Mouse (Mus musculus) spleen, adult 2 months (tissue): Measurements from ENCODE around the gene Rap2a. TPM values are rescaled to one million over a fixed set of nuclear protein-coding genes. Genes with fewer than 3 reads are reported as not detected.

Source experiments
- DNase-seq, 2 experiments: peaks; one replicate each; pipeline versions ENCODE4 v3.0.0 to v3.0.0-alpha.2; 2012 to 2021; ENCODE audit warnings: low spot score in 2 of 2, low read depth in 1 of 2
- H3K27ac ChIP-seq: fragments of 200-500 bp; 2 replicates; pipeline ENCODE4 v1.5.1; 2012; ENCODE audit warnings: low read length, inconsistent platforms; ENCODE audit not compliant: insufficient read depth
- H3K27me3 ChIP-seq: fragments of 200-500 bp; 2 replicates; pipeline ENCODE4 v1.6.1; 2012; ENCODE audit warnings: mild to moderate bottlenecking, moderate library complexity, low read length, inconsistent platforms; ENCODE audit not compliant: control insufficient read depth, insufficient read depth
- H3K36me3 ChIP-seq: fragments of 200-500 bp; 2 replicates; pipeline ENCODE4 v1.6.1; 2012; ENCODE audit warnings: mild to moderate bottlenecking, low read length, inconsistent platforms; ENCODE audit not compliant: control insufficient read depth, insufficient read depth
- H3K4me1 ChIP-seq: fragments of 200-500 bp; 2 replicates; pipeline ENCODE4 v1.6.1; 2011; ENCODE audit warnings: inconsistent platforms; ENCODE audit not compliant: control insufficient read depth, insufficient read depth, insufficient read length
- H3K4me3 ChIP-seq: fragments of 200-500 bp; 2 replicates; pipeline ENCODE4 v1.5.1; 2011; ENCODE audit warnings: mild to moderate bottlenecking, inconsistent platforms; ENCODE audit not compliant: insufficient read depth, insufficient read length; ENCODE audit errors: extremely low read depth
- CTCF ChIP-seq: fragments of 200-500 bp; IDR thresholded peaks from 2 replicates; pipeline ENCODE4 v1.5.1; 2011; ENCODE audit warnings: mild to moderate bottlenecking, inconsistent platforms; ENCODE audit not compliant: insufficient read depth, insufficient read length, insufficient replicate concordance; ENCODE audit errors: extremely low read depth
- POLR2A ChIP-seq: fragments of 200-500 bp; IDR thresholded peaks from 2 replicates; pipeline ENCODE4 v1.6.1; 2011; ENCODE audit warnings: low read depth, low read length, inconsistent platforms
- WGBS: fragments of 180-500 bp; shearing (Covaris S2); methylation state at CpG from one replicate; pipeline ENCODE4 v1.1.7; 2018; 5-methylcytosine and 5-hydroxymethylcytosine counted together
- polyA plus RNA-seq: library from polyadenylated mRNA; depleted of rRNA; stranded (reverse); fragments of >200 nt; gene quantifications from 2 replicates; pipeline ENCODE4 v1.2.3, GENCODE M21; 2012

The Rap2a gene
- polyA plus RNA-seq, 1 experiment = 9.4 TPM

GRCm38 (mm10) chr14:120519921-120520320 lies 41.7 kb downstream of the Rap2a start:
- 67% methylated on average over 1 of the region's 1 CpGs for WGBS
- TF ChIP-seq CTCF = no peak
- no peak for TF ChIP-seq POLR2A
- H3K4me1 ChIP-seq = no peaks in the 10 kb centered on the region

DNA sequence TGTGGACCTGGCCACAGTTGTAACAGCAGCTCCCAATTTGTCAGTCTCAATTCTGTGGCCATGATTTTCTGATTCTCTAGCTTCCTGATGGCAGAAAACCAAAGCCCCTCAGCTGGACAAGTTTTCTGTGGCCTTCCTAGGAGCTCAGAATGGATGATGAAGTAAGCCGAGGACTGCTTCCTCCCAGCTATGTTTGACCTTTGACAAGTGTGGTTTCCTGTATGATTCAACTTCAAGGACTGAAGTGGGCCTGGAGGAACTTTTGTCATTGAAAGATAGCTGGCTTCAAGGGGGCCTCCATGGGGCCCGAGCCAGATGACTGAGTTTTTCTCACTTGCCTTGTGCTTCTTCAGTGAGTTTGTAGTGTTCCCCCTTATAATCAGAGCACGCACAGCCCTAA lies 42.6 kb downstream of the Rap2a start:
- no peak for DNase-seq
- Histone ChIP-seq H3K36me3 (no peaks in the 10 kb centered on the region), H3K4me3 (no peak overlapping the region), H3K27ac (no peak overlapping the region), H3K4me1 (no peaks in the 10 kb centered on the region), H3K27me3 (no peaks in the 10 kb centered on the region)
- TF ChIP-seq POLR2A (no peak), CTCF (no peak)
- 20% methylated on average over 3 of the region's 3 CpGs for WGBS

More at GRCm38 (mm10) chr14:120519921-120520320, 41.7 kb downstream of the Rap2a start:
- no peaks in the 10 kb centered on the region for H3K36me3 ChIP-seq
- no peaks in the 10 kb centered on the region for H3K27me3 ChIP-seq
- DNase-seq = no peak
- no peak overlapping the region for H3K27ac ChIP-seq
- no peak overlapping the region for H3K4me3 ChIP-seq

GRCm38 (mm10) chr14:120523296-120523695 lies 45.1 kb downstream of the Rap2a start:
- H3K4me1 ChIP-seq = no peaks in the 10 kb centered on the region
- no peaks in the 10 kb centered on the region for H3K27me3 ChIP-seq
- H3K4me3 ChIP-seq = no peak overlapping the region
- H3K36me3 ChIP-seq = no peaks in the 10 kb centered on the region
- 93% methylated on average over 5 of the region's 5 CpGs for whole genome bisulfite sequencing
- H3K27ac ChIP-seq = no peak overlapping the region
- no peak for TF ChIP-seq POLR2A
- no peak for TF ChIP-seq CTCF
- no peak for DNase-seq

GRCm38 (mm10) chr14:120525644-120526043 lies 47.4 kb downstream of the Rap2a start:
- H3K27me3 ChIP-seq = no peaks in the 10 kb centered on the region
- no peaks in the 10 kb centered on the region for H3K36me3 ChIP-seq
- no peaks in the 10 kb centered on the region for H3K4me1 ChIP-seq
- DNase-seq = no peak
- WGBS = 9% methylated on average over 2 of the region's 2 CpGs
- H3K4me3 ChIP-seq = no peak overlapping the region
- TF ChIP-seq CTCF = no peak
- TF ChIP-seq POLR2A = no peak
- no peak overlapping the region for H3K27ac ChIP-seq

- TF ChIP-seq CTCF (no peak), POLR2A (no peak)
- Histone ChIP-seq H3K4me3 (no peak overlapping the region), H3K36me3 (no peaks in the 10 kb centered on the region), H3K27ac (no peak overlapping the region), H3K4me1 (no peaks in the 10 kb centered on the region), H3K27me3 (no peaks in the 10 kb centered on the region)
- no peak for DNase-seq
- 90% methylated on average over 3 of the region's 3 CpGs for WGBS
Measured at GRCm38 (mm10) chr14:120533301-120533700, 55.1 kb downstream of the Rap2a start.

DNA sequence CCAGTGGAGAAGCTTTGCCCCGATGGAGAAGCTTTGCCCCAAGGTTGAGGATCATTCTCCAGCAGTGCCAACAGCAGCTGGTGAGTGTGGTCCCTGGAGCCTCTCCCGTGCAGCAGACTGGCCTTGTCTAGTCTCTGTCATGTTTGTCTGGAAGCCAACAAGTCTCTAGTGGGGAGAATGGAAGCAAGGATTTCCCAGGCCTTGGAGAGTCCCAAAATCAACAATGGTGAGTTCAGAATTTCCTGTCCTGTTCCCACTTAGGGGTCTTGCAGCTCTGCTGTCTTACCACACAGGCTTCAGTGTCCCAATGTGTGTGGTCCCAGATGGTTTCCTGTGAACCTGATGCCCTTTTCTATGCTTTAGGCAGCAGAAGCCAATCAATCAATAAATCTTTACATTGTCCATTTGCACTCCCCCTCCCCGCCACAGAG lies 56.6 kb downstream of the Rap2a start:
- H3K4me1 ChIP-seq = no peaks in the 10 kb centered on the region
- no peak for TF ChIP-seq POLR2A
- no peak for TF ChIP-seq CTCF
- H3K27ac ChIP-seq = no peak overlapping the region
- DNase-seq = no peak
- no peaks in the 10 kb centered on the region for H3K27me3 ChIP-seq
- WGBS = 69% methylated on average over 3 of the region's 3 CpGs
- no peaks in the 10 kb centered on the region for H3K36me3 ChIP-seq
- no peak overlapping the region for H3K4me3 ChIP-seq

GRCm38 (mm10) chr14:120535446-120535845 lies 57.2 kb downstream of the Rap2a start:
- Histone ChIP-seq H3K27me3 (no peaks in the 10 kb centered on the region), H3K4me3 (no peak overlapping the region), H3K4me1 (no peaks in the 10 kb centered on the region), H3K27ac (no peak overlapping the region), H3K36me3 (no peaks in the 10 kb centered on the region)
- TF ChIP-seq CTCF (no peak), POLR2A (no peak)
- DNase-seq = no peak
- WGBS = 70% methylated on average over 4 of the region's 4 CpGs
